Mouse (Mus musculus) adrenal gland, adult 2 months (tissue): ENCODE data around the gene D5Ertd579e. TPM values are rescaled to one million over a fixed set of nuclear protein-coding genes. Genes with fewer than 3 reads are reported as not detected.

ENCODE experiments used
- polyA plus RNA-seq: library from polyadenylated mRNA; depleted of rRNA; stranded (reverse); fragments of >200 nt; gene quantifications from 2 replicates; pipeline ENCODE4 v1.2.3, GENCODE M21; 2012; rRNA removed
- total RNA-seq, 2 experiments: library from RNA; stranded (reverse); gene quantifications; 2 replicates each; pipeline ENCODE4 v1.2.3; 2021

D5Ertd579e gene
- total and polyA plus RNA-seq, 3 experiments = 13.7 to 83.5 (median 64.4) TPM

Other genes starting within 250 kb of the D5Ertd579e start
- 10 to 100 TPM; 79.9 to 86.9 TPM for gene Grpel1, start 231.0 kb downstream of the D5Ertd579e start, total RNA-seq
- 20.6 and 28.7 TPM in 2 replicates for gene Grpel1, start 231.0 kb downstream of the D5Ertd579e start, polyA plus RNA-seq
- gene Tada2b, start 211.7 kb downstream of the D5Ertd579e start, total RNA-seq = 10 to 100 TPM; 31.9 to 39.4 TPM
- gene Tada2b, start 211.7 kb downstream of the D5Ertd579e start, polyA plus RNA-seq = 24.0 and 25.9 TPM in 2 replicates
- gene Ccdc96, start 211.4 kb downstream of the D5Ertd579e start, total RNA-seq = under 1 TPM; 0.35 to 0.52 TPM
- gene Ccdc96, start 211.4 kb downstream of the D5Ertd579e start, polyA plus RNA-seq = 0.10 TPM in 1 of 2 replicates, not detected in the other
- 10 to 100 TPM; 42.1 to 47.0 TPM for gene Tbc1d14, start 102.7 kb downstream of the D5Ertd579e start, total RNA-seq
- 16.3 and 18.8 TPM in 2 replicates for gene Tbc1d14, start 102.7 kb downstream of the D5Ertd579e start, polyA plus RNA-seq
- 10 to 100 TPM; 21.9 to 27.5 TPM for gene Bloc1s4, start 52.6 kb upstream of the D5Ertd579e start, total RNA-seq
- 64.9 and 70.9 TPM in 2 replicates for gene Bloc1s4, start 52.6 kb upstream of the D5Ertd579e start, polyA plus RNA-seq
- 100 to 1,000 TPM; 435 to 767 TPM for gene Mrfap1, start 100.7 kb upstream of the D5Ertd579e start, total RNA-seq
- 215 and 251 TPM in 2 replicates for gene Mrfap1, start 100.7 kb upstream of the D5Ertd579e start, polyA plus RNA-seq
- gene Man2b2, start 134.6 kb upstream of the D5Ertd579e start, total RNA-seq = 10 to 100 TPM; 54.6 to 59.1 TPM
- gene Man2b2, start 134.6 kb upstream of the D5Ertd579e start, polyA plus RNA-seq = 143 TPM in 2 replicates
- gene Ppp2r2c, start 172.5 kb upstream of the D5Ertd579e start, total RNA-seq = 1 to 10 TPM; 4.0 to 6.9 TPM
- gene Ppp2r2c, start 172.5 kb upstream of the D5Ertd579e start, polyA plus RNA-seq = 5.1 and 8.3 TPM in 2 replicates